Mouse (Mus musculus) ovary, postnatal 14 days (tissue): Measurements from ENCODE around the gene Slco1c1.
A peak's percentile ranks its signal among the peaks of the same experiment; 100 is the strongest.

ENCODE experiments used
- DNase-seq: peaks from one replicate; pipeline ENCODE4 v3.0.0; 2022; ENCODE audit warnings: low spot score

Slco1c1 gene

GRCm38 (mm10) chr6:141523747-141524640 is at the start of gene Slco1c1:
Slco1c1 (plus strand) TSS chr6:141524368.
- no peak for DNase-seq

- DNase-seq, result no peak
Measured at GRCm38 (mm10) chr6:141474696-141475095, 49.5 kb upstream of the Slco1c1 start.

- DNase-seq, result no peak
Measured at GRCm38 (mm10) chr6:141485302-141486021, 38.7 kb upstream of the Slco1c1 start.

DNA sequence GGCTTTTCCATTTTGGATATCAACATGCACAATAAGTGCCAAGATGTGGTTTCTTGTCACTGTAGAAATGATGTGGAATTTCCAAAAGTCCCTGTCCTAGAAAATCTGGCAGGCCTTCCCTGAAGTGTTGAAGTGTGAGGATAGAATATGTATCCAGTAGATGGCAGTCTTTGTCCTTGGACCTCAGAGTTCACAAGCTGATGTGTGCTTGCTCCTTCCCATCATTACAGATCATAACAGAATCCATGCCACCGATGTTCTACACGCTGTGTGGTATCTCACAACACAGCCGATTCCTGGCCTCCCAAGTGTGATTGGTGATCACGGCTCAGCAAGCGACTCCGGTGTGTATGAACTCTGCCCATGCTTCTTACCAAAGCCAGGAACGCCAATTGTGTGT is 36.9 kb upstream of the Slco1c1 start:
- DNase-seq, result no peak

DNA sequence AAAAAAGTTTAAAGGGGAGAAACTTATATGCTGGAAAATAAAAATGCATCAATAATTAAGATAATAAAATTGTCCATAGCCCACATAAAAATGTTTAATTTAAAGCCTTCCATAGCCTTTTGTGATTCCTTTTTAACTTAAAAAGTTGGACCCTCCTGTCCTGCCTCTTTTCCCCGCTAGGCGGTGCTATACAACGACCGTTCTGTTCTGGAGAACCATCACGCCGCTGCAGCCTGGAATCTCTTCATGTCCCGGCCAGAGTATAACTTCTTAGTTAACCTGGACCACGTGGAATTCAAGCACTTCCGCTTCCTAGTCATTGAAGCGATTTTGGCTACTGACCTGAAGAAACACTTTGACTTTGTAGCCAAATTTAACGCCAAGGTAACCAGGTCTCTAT is 35.5 kb upstream of the Slco1c1 start:
- peak; percentile 49 for DNase-seq

- DNase-seq, result no peak
Measured at GRCm38 (mm10) chr6:141494909-141495308, 29.3 kb upstream of the Slco1c1 start.

DNA sequence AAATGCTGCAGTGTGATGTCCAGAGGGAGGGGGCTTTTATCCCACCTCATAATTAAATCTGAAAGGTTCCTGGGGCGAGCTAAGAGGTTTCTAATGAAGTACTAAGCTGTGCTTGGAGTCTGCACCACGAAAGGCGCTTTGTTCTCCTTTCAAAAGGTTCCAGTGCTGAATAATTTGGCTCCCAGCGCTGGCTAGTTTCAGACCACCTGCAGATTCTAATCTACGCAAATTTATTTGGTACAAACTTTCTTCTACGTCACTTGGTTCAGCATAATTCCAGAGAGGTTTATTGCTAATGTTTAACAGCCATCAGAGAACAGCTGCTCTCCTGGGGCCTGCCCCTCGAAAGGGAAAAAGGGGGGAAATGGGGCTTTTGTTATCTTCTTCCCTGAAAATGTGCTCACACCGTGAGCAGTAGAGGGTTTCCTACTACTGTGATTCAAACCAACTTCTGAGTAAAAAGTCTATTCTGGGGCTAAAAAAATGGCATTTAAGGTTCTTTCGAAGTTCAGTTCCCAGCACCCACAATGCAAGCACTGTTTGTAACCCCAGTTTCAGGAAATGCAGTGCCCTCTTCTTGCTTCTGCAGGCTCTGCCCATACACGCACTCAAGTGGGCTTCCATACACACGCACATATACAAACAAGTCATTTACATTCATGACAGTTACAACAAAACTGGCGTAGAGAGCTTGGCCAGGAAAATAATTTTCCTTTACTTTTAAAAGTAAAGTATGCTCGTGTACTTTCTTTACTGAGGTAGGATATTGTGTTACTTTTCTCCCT is 28.3 kb upstream of the Slco1c1 start:
- no peak for DNase-seq

DNA sequence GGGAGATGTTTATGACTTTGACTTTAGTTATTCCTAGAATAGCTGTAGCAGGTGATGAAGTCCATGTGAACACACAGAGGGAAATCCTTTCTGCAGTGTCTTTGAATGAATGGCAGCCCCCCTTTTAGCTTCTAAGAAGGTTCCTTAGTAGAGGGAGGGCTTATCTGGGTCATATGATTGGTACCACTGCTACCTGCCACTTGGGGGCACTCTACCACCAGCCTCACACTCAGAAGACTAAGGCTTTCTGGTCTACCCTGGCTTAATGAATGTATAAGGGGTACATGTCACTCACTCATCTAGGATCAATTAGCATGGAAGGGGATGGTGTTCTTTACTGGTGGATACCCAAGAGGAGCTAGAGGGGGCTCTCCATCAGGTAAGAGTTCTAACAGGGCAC is 24.7 kb upstream of the Slco1c1 start:
- DNase-seq, result no peak

GRCm38 (mm10) chr6:141501171-141501570 is 23.0 kb upstream of the Slco1c1 start:
- DNase-seq, result no peak

DNA sequence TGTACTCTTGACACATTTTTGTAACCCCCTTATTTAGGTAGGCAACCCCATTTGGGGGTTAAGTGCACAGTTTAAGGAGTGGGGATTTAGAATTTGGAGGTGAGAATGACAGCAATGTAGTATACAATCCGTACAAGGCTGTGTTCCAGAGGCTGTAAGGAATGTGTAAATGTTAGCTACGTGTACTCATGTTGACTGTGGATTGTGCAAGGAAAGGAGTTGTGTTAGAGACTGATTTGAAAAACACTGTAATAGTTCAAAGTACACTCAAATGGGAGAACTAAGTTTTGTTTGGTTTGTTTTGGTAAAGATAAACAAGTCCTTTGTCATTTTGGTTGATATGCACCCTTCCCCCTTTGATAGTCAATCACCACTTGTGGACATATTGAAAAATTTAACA is 1.6 kb upstream of the Slco1c1 start:
- DNase-seq, result no peak

- DNase-seq, result no peak
Measured at GRCm38 (mm10) chr6:141525787-141526186, 1.6 kb downstream of the Slco1c1 start.

DNA sequence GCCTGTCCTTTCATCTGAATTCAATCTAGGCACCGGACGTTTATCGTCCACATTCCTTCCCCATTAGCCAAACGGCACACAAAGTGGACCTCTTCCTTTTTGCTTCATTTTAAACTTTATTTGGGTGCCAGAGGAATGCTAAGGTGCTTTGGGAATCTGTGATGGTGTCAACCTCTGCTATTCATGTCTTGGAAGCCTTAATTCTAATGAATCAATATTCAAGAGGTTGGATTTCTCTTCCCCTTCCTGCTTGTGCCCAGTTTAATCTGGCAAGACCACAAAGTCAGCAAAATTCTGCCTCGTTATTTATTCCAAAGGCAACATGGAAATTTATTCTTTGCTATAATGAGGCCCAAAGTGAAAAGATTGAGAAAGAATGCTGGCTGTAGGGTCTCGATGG is 6.7 kb downstream of the Slco1c1 start:
- DNase-seq, result no peak

DNA sequence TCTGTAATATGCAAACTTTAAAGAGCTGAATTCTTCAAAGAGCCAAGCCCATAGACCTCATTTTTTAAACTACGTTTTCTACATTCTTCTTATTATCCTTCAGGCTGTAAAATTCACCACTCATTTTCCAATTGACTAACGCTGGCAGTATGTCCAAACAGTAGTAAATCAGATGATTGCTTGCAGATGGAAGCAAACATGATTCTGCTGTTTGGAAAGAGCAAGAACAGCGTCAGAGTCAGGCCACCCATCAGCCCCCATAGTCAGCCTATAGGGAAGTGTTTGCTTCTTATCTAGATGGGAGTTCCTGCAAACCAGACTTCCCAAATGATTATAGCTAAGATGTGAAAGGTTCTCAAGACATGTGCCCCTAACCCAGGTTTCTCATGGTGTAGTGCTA is 13.1 kb downstream of the Slco1c1 start:
- no peak for DNase-seq

DNA sequence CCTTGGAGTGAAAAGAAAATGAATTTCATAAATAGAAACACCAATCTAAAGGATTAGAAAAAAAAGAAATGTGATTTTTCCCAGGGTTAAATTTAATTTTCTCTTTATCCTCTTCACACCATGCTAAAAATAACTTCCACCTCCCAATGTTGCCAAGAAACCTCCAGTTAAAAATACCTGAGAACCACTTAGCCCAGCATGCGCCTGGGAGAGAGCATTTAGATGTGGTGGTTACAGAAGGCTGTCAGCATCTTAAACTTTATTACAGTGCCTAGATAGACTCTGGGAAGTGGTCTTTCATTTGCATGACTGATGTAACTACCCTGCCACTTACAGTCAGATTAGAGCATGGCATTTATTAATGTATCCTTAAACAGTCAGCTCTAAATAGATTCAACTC is 17.0 kb downstream of the Slco1c1 start:
- DNase-seq, result no peak

- no peak for DNase-seq
Measured at GRCm38 (mm10) chr6:141543344-141543743, 19.2 kb downstream of the Slco1c1 start.

DNA sequence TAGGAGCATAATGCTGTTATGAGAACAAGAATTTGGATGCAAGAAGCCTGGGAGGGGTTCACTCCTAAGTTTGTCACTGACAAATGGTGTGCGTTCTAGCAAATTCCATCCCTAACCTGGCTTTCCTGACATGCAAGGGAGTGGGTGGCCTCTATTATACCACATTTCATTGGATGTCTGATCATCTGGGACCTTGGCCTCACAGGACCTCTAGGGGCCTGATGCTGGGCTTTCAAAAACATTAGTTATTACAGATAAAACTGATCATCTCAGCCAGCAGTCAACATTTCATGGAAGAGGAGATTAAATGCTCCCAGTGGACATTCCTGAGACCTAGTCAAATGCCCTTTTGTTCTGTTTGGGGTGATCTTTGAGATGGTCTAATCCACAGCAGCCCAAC is 34.0 kb downstream of the Slco1c1 start:
- DNase-seq, result no peak

GRCm38 (mm10) chr6:141567366-141567765 is 43.2 kb downstream of the Slco1c1 start:
- no peak for DNase-seq

DNA sequence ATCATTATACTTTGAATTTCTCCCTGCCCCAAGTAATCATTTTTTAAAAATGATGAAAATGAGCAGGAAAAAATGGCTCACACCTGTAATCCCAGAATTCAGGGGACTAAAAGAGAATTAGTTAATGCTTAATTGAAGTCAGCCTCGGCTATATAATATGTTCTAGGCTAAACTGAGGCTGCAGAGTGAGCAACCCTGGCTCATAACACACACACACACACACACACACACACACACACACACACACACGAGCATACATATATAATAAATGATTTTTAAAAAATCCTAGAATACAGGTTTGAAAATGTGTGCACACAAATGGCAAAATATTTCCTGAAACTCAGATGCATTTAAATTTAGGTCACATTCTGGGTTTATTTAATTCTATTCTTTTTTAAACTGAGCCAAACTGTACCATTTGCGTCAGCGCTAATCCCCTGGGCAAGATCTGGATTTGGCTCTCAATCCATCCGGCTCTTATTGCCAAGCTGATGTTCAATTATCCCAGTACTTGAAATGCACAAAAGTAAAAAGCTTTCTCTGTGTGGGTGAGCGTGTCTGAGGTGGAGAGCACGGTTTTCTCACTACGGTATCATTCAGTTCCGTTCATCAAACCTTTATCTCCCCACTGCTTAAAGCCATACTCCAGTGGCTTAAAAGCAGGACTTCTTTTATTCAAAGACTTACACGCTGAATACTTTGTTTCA is 43.8 kb downstream of the Slco1c1 start:
- no peak for DNase-seq

GRCm38 (mm10) chr6:141568559-141568946 is 44.4 kb downstream of the Slco1c1 start:
- DNase-seq, result no peak

GRCm38 (mm10) chr6:141576646-141577200 is 52.6 kb downstream of the Slco1c1 start:
- no peak for DNase-seq

GRCm38 (mm10) chr6:141584791-141585403 is 60.7 kb downstream of the Slco1c1 start:
- no peak for DNase-seq
